Mouse (Mus musculus) kidney, postnatal 0 days (tissue): ENCODE results near the gene Msrb2. TPM values are rescaled to one million over a fixed set of nuclear protein-coding genes. Genes with fewer than 3 reads are reported as not detected.

Experiments
- ATAC-seq: fragments of 200-750 bp; cut with Nextera tagmentation; replicated peaks from 2 replicates; pipeline ENCODE4 v1.8.0; 2017; ENCODE audit warnings: low read depth, moderate number of reproducible peaks, moderate TSS enrichment, moderate library complexity; ENCODE audit not compliant: low FRiP score
- DNase-seq: peaks from one replicate; pipeline ENCODE4 v3.0.0-alpha.2; 2016; ENCODE audit warnings: low spot score
- H3K27ac ChIP-seq: fragments of 300-500 bp; sonication (generic); 2 replicates; pipeline ENCODE4 v1.5.1; 2014; ENCODE audit warnings: mild to moderate bottlenecking
- H3K27me3 ChIP-seq: fragments of 300-500 bp; sonication (generic); 2 replicates; pipeline ENCODE4 v1.6.1; 2014; ENCODE audit warnings: low read length, mixed read lengths; ENCODE audit not compliant: insufficient read depth
- H3K36me3 ChIP-seq: fragments of 300-500 bp; sonication (generic); 2 replicates; pipeline ENCODE4 v1.6.1; 2014; ENCODE audit warnings: low read length, mixed read lengths; ENCODE audit not compliant: insufficient read depth
- H3K4me1 ChIP-seq: fragments of 300-500 bp; sonication (generic); replicated peaks from 2 replicates; pipeline ENCODE4 v1.6.1; 2014; ENCODE audit warnings: antibody characterized with exemption, low read length, mixed read lengths; ENCODE audit not compliant: insufficient read depth
- H3K4me2 ChIP-seq: fragments of 300-500 bp; sonication (generic); 2 replicates; pipeline ENCODE4 v1.6.1; 2014; ENCODE audit warnings: mild to moderate bottlenecking, low read length, moderate library complexity, mixed read lengths
- H3K4me3 ChIP-seq: fragments of 300-500 bp; sonication (generic); replicated peaks from 2 replicates; pipeline ENCODE4 v1.5.1; 2014; ENCODE audit warnings: low read depth, low read length
- H3K9ac ChIP-seq: fragments of 300-500 bp; sonication (generic); 2 replicates; pipeline ENCODE4 v1.6.1; 2014; ENCODE audit warnings: low read depth, low read length
- H3K9me3 ChIP-seq: fragments of 300-500 bp; sonication (generic); replicated peaks from 2 replicates; pipeline ENCODE4 v1.6.1; 2016; ENCODE audit warnings: low read length, inconsistent platforms, mixed read lengths
- CTCF ChIP-seq: IDR thresholded peaks from 2 replicates; pipeline ENCODE4 v1.5.1; 2016; ENCODE audit warnings: antibody characterized with exemption, low read depth, mild to moderate bottlenecking, moderate library complexity
- WGBS: fragments of 180-500 bp; shearing (Covaris S2); extraction: QIAGEN DNeasy Blood & Tissue Kit; methylation state at CpG from one replicate; pipeline ENCODE4 v1.1.7; 2014; 5-methylcytosine and 5-hydroxymethylcytosine counted together
- polyA plus RNA-seq: library from polyadenylated mRNA; unstranded; fragments of >200 nt; fragmentation: Nextera tagmentation; extraction: Ambion mirVana; gene quantifications from 2 replicates; pipeline ENCODE4 v1.2.1, GENCODE M21; 2015

Msrb2 gene
- 37.8 and 38.0 TPM in 2 replicates for polyA plus RNA-seq

DNA sequence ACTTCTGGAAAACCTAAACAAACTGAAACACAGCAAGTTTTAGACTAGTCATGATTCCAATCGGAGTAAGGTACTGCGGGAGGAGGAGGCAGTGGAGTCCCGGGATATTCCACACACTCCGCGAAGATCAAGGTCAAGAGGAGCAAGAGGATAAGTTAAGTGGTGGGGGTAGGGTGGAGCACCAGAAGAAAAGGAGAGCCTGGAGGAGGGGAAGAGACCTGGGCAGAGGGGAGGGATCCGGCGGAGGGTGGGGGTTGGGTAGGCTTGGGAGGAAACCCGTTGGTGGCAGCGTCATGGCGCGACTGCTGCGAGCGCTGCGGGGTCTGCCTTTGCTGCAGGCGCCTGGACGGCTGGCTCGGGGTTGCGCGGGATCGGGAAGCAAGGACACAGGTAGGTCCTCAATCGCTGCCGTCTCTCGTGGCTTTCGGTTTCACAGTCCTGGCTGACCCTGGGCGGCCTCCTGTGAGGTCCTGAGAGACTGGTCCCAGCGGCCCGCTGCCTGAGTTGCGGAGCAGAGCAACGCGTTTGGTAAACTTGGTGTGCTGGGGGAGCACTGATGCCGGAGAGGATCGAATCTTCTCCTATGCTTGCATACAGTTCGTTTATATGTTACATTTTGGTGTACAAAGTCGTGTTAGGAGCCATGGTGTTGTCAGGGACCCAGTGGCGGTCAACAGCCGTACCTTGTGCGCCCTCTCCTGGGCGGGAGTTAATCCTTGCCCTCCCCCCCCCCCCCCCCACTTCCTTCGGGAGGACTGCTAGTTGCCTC lies at the start of gene Msrb2:
Msrb2 (plus strand) TSS at position 51 of the 769 bp plus-strand sequence.
- DNase-seq: peak; percentile 90
- Histone ChIP-seq H3K9ac (peak within 1 kb of the TSS; percentile 83), H3K36me3 (no peaks in the 10 kb centered on the region), H3K27ac (peak within 1 kb of the TSS; percentile 92), H3K27me3 (no peaks in the 10 kb centered on the region), H3K9me3 (no peaks in the 10 kb centered on the region), H3K4me3 (peak within 1 kb of the TSS; percentile 80), H3K4me1 (no peaks in the 10 kb centered on the region), H3K4me2 (peak within 1 kb of the TSS; percentile 55)
- peak; percentile 70 for TF ChIP-seq CTCF
- WGBS: under 1% methylated on average over 39 of the region's 39 CpGs
- ATAC-seq: peak; percentile 87

DNA sequence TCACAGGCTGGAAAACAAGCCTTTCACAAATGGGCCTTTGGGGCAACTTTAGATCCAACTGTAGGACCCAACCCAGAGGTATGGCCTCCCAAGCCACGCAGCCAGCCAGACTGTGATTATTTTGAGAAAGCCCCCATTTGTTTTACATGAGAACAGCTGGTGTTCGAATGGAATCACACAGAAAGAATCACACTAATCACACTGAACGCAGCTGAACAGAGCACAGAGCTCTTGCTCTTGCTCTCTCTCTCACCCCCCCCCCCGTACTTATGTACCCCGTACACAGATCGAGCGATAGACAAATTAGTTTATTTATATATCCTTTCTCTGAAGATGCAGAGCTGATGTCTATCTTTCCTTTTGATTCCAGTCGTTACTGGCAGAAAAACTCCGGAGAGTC lies 48.8 kb upstream of the Msrb2 start:
- 75% methylated on average over 9 of the region's 9 CpGs for WGBS
- DNase-seq: no peak
- no peak for TF ChIP-seq CTCF

GRCm38 (mm10) chr2:19326376-19326775 lies 44.9 kb upstream of the Msrb2 start:
- H3K9me3 ChIP-seq: no peaks in the 10 kb centered on the region
- no peak overlapping the region for H3K27ac ChIP-seq
- H3K4me2 ChIP-seq: no peak overlapping the region
- no peaks in the 10 kb centered on the region for H3K4me1 ChIP-seq
- H3K36me3 ChIP-seq: no peaks in the 10 kb centered on the region
- no peaks in the 10 kb centered on the region for H3K27me3 ChIP-seq
- DNase-seq: no peak
- no peak for ATAC-seq
- H3K9ac ChIP-seq: no peak overlapping the region
- 71% methylated on average over 1 of the region's 1 CpGs for WGBS
- TF ChIP-seq CTCF: no peak
- H3K4me3 ChIP-seq: no peak overlapping the region

More for the DNA sequence above, 48.8 kb upstream of the Msrb2 start:
- ATAC-seq: no peak
- Histone ChIP-seq H3K9me3 (no peaks in the 10 kb centered on the region), H3K36me3 (no peaks in the 10 kb centered on the region), H3K4me1 (no peaks in the 10 kb centered on the region), H3K4me2 (no peak overlapping the region), H3K27ac (no peak overlapping the region), H3K27me3 (no peaks in the 10 kb centered on the region), H3K9ac (no peak overlapping the region), H3K4me3 (no peak overlapping the region)

GRCm38 (mm10) chr2:19327811-19328210 lies 43.4 kb upstream of the Msrb2 start:
- no peaks in the 10 kb centered on the region for H3K9me3 ChIP-seq
- no peaks in the 10 kb centered on the region for H3K4me1 ChIP-seq
- no peak overlapping the region for H3K4me2 ChIP-seq
- no peak overlapping the region for H3K9ac ChIP-seq
- H3K36me3 ChIP-seq: no peaks in the 10 kb centered on the region
- ATAC-seq (no peak), DNase-seq (no peak)
- no peaks in the 10 kb centered on the region for H3K27me3 ChIP-seq
- H3K4me3 ChIP-seq: no peak overlapping the region
- 80% methylated on average over 4 of the region's 4 CpGs for WGBS
- TF ChIP-seq CTCF: no peak
- H3K27ac ChIP-seq: no peak overlapping the region

DNA sequence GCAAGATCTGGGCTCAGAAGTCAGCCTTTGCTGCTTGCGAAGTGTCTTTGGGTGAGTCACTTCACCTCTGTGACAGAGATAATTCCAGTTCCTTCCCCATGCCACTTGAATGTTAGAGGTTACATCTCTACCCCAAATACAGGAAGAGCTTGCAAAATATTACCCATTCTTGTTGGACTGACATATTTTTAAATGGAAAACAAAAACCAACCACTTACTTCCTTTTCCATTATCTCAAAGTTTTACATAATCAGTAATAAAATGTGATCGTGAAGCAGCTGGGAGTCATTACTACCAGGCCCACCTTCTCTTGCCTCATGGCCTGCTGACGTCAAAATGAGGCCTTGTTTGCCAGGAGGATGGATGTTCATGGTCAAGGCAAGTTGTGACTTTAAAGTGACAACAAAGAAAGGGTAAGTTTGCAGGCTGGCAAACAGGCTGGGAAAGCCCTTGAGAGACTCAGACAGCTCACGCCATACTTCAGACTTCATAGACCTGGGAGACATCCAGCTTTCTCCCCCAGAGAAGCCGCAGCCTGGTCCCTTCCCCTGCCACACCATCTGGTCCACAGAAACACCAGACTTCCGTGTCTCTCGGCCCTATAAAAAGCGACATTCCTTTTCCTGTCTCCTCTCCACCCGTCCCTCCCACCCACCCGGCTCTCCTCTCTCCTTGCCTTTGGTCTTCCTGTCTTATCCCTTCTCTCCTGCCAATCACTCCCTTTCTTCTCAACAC lies 27.2 kb upstream of the Msrb2 start:
- Histone ChIP-seq H3K4me2 (peak overlapping the region; percentile 47), H3K27me3 (no peaks in the 10 kb centered on the region), H3K36me3 (no peaks in the 10 kb centered on the region), H3K4me1 (no peaks in the 10 kb centered on the region), H3K9me3 (no peaks in the 10 kb centered on the region), H3K9ac (no peak overlapping the region), H3K4me3 (0 out of 2 replicates have a peak overlapping the region, but pooled peaks have one; percentile 6), H3K27ac (no peak overlapping the region)
- ATAC-seq (peak; percentile 19; the same call in 1 of the 2 replicates), DNase-seq (peak; percentile 5)
- WGBS: 36% methylated on average over 10 of the region's 10 CpGs
- TF ChIP-seq CTCF: no peak

- Histone ChIP-seq H3K4me1 (no peaks in the 10 kb centered on the region), H3K9me3 (no peaks in the 10 kb centered on the region), H3K4me2 (peak overlapping the region; percentile 47), H3K27me3 (no peaks in the 10 kb centered on the region), H3K36me3 (no peaks in the 10 kb centered on the region), H3K9ac (no peak overlapping the region), H3K27ac (no peak overlapping the region), H3K4me3 (0 out of 2 replicates have a peak overlapping the region, but pooled peaks have one; percentile 6)
- ATAC-seq (peak; percentile 66), DNase-seq (peak; percentile 96)
- WGBS: 25% methylated on average over 19 of the region's 20 CpGs
- peak; percentile 93 for TF ChIP-seq CTCF
These were observed 26.4 kb upstream of the Msrb2 start for GRCm38 (mm10) chr2:19344636-19345413.
